Mouse (Mus musculus) liver, embryonic 15.5 days (tissue): ENCODE data around the gene Otp. TPM values are rescaled to one million over a fixed set of nuclear protein-coding genes. Genes with fewer than 3 reads are reported as not detected.

Experiments
- ATAC-seq: fragments of 200-750 bp; cut with Nextera tagmentation; 2 replicates; pipeline ENCODE4 v1.8.0; 2017; ENCODE audit warnings: moderate number of reproducible peaks, mild to moderate bottlenecking, moderate library complexity; ENCODE audit not compliant: insufficient read depth
- H3K27ac ChIP-seq: fragments of 300-500 bp; sonication (generic); replicated peaks from 2 replicates; pipeline ENCODE4 v1.5.1; 2015; ENCODE audit warnings: mild to moderate bottlenecking, inconsistent platforms
- H3K27me3 ChIP-seq: fragments of 300-500 bp; sonication (generic); 2 replicates; pipeline ENCODE4 v1.6.1; 2015; ENCODE audit warnings: mild to moderate bottlenecking, inconsistent platforms
- H3K36me3 ChIP-seq: fragments of 300-500 bp; sonication (generic); replicated peaks from 2 replicates; pipeline ENCODE4 v1.6.1; 2015; ENCODE audit warnings: moderate library complexity, mild to moderate bottlenecking, inconsistent platforms
- H3K4me1 ChIP-seq: fragments of 300-500 bp; sonication (generic); replicated peaks from 2 replicates; pipeline ENCODE4 v1.6.1; 2015; ENCODE audit warnings: inconsistent platforms
- H3K4me2 ChIP-seq: fragments of 300-500 bp; sonication (generic); 2 replicates; pipeline ENCODE4 v1.6.1; 2015; ENCODE audit warnings: moderate library complexity, mild to moderate bottlenecking, inconsistent platforms
- H3K4me3 ChIP-seq: fragments of 300-500 bp; sonication (generic); replicated peaks from 2 replicates; pipeline ENCODE4 v1.5.1; 2015; ENCODE audit warnings: mild to moderate bottlenecking, inconsistent platforms
- H3K9ac ChIP-seq: fragments of 300-500 bp; sonication (generic); 2 replicates; pipeline ENCODE4 v1.6.1; 2015; ENCODE audit warnings: moderate library complexity, mild to moderate bottlenecking, inconsistent platforms
- H3K9me3 ChIP-seq: fragments of 300-500 bp; sonication (generic); replicated peaks from 2 replicates; pipeline ENCODE4 v1.6.1; 2016; ENCODE audit warnings: inconsistent platforms
- WGBS: fragments of 180-500 bp; shearing (Covaris S2); methylation state at CpG from one replicate; pipeline ENCODE4 v1.1.7; 2015; ENCODE audit warnings: mixed read lengths; ENCODE audit not compliant: insufficient replicate concordance; 5-methylcytosine and 5-hydroxymethylcytosine counted together
- polyA plus RNA-seq: library from polyadenylated mRNA; unstranded; fragments of >200 nt; fragmentation: Nextera tagmentation; extraction: Ambion mirVana; gene quantifications from 2 replicates; pipeline ENCODE4 v1.2.1, GENCODE M21; 2015

The Otp gene
- polyA plus RNA-seq, 1 experiment from 2014 or later: not detected

DNA sequence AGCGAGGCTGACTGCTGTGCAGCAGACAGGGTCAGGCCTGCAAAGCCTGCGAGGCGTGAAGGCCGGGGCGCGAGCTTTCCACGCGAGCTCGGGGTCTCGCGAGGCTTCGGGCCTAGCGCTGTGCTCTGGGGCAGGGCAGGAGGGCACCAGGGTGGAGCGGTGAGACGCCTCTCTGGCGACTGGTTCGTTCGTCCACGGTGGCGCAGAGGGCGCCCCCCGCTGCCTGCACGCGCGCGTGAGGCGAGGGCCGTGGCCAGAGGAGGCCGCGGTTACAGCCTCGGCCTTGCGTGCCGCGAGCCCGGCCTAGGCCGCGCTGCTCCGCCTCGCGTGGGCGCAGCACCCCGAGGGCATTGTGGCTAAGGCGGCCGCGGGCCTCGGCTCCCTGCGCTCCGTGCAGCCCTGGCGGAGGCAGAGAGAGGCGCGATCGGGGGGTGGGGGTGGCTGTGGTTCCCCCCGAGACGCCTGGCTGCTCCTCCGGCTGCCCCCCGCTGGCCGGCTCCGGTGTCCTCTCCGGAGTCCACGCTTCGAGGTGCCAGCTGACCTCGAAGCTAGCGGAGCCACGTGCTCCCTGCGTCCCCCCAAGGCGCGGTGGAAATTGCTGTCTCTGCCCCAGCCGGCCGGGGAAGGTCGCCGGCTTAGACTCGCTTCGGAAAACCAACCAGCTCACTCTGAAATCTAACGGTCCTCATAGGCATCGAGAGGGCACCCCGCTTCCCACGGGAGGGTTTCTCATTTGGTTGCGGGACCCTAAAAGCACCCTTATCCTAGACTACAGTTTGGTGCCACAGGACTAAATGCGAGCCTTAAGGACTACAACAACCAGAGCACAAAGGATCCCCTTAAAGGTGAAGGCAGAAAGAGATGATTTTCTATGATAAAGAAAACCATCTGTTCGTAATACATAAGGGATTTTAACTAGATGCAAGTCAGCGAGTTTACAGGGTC, 10.2 kb downstream of the Otp start:
- no peak overlapping the region for H3K4me2 ChIP-seq
- no peak overlapping the region for H3K27ac ChIP-seq
- no peak overlapping the region for H3K4me3 ChIP-seq
- H3K36me3 ChIP-seq: no peaks in the 10 kb centered on the region
- 2% methylated on average over 75 of the region's 81 CpGs for WGBS
- peaks cover 17% of the 10 kb centered on the region for H3K4me1 ChIP-seq
- no peaks in the 10 kb centered on the region for H3K9me3 ChIP-seq
- peaks cover 89% of the 10 kb centered on the region for H3K27me3 ChIP-seq
- no peak for ATAC-seq
- H3K9ac ChIP-seq: no peak overlapping the region

DNA sequence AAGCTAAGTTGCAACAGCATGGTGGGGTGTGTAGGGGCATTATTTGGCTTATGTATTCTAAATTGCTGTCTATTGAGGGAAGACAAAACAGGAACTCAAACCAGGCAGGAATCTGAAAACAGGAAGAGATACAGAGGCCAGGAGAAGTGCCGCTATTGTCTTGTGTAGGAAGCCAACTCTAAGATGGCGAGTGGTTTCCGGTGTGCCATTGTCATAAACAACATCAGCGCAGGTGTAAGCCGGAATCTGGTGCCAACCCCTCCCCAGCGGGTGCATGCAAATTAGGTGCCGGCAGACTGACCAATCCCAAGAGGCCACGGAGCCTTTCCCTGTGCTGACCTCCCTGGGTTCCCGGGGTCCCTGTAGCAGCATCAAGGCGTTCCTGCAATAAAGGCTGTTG, 32.4 kb downstream of the Otp start:
- H3K27ac ChIP-seq: no peak overlapping the region
- H3K9me3 ChIP-seq: no peaks in the 10 kb centered on the region
- H3K36me3 ChIP-seq: no peaks in the 10 kb centered on the region
- no peak overlapping the region for H3K4me2 ChIP-seq
- H3K27me3 ChIP-seq: 0 out of 2 replicates have a peak, but pooled peaks cover under 1% of the 10 kb centered on the region
- no peak overlapping the region for H3K9ac ChIP-seq
- 66% methylated on average over 10 of the region's 10 CpGs for WGBS
- no peak overlapping the region for H3K4me3 ChIP-seq
- no peak for ATAC-seq
- no peaks in the 10 kb centered on the region for H3K4me1 ChIP-seq

DNA sequence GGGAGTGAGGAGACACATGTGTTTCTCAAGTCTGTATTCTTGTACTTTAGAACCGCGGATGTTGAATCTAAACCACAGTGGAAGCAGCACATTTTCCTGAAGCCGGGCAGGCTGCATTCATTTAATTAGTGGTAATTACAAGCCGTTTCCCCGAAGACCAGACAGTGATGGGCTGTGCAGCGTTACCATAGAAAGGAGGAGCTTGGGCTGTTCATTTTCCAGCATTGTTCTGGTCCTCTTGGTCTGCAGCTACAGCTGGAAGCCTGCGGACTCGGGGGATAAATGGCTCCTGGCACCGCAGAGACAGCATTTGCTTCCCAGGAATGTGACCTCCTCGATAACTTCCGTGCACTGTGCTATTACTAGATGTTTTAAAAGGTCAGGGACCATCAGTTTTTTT, 37.6 kb downstream of the Otp start:
- Histone ChIP-seq H3K9ac (no peak overlapping the region), H3K4me1 (no peaks in the 10 kb centered on the region), H3K4me2 (no peak overlapping the region)

GRCm38 (mm10) chr13:94915654-94916053, 40.3 kb downstream of the Otp start:
- H3K36me3 ChIP-seq: no peaks in the 10 kb centered on the region
- no peak overlapping the region for H3K9ac ChIP-seq
- H3K4me1 ChIP-seq: no peaks in the 10 kb centered on the region
- H3K4me3 ChIP-seq: no peak overlapping the region
- WGBS: 55% methylated on average over 5 of the region's 5 CpGs
- H3K4me2 ChIP-seq: no peak overlapping the region
- H3K27ac ChIP-seq: no peak overlapping the region
- peaks cover 7% of the 10 kb centered on the region; the same call in 1 of the 2 replicates for H3K27me3 ChIP-seq
- no peak for ATAC-seq
- H3K9me3 ChIP-seq: no peaks in the 10 kb centered on the region

More for the DNA sequence above, 37.6 kb downstream of the Otp start:
- no peak for ATAC-seq
- Histone ChIP-seq H3K27ac (no peak overlapping the region), H3K27me3 (peaks cover 6% of the 10 kb centered on the region; the same call in 1 of the 2 replicates), H3K4me3 (no peak overlapping the region), H3K36me3 (no peaks in the 10 kb centered on the region), H3K9me3 (no peaks in the 10 kb centered on the region)
- 38% methylated on average over 11 of the region's 11 CpGs for WGBS

- no peak overlapping the region for H3K27ac ChIP-seq
- no peaks in the 10 kb centered on the region for H3K36me3 ChIP-seq
- H3K4me2 ChIP-seq: no peak overlapping the region
- no peak overlapping the region for H3K4me3 ChIP-seq
- ATAC-seq: no peak
- WGBS: 45% methylated on average over 3 of the region's 3 CpGs
- H3K27me3 ChIP-seq: peaks cover 18% of the 10 kb centered on the region
- no peaks in the 10 kb centered on the region for H3K4me1 ChIP-seq
- H3K9me3 ChIP-seq: no peaks in the 10 kb centered on the region
- no peak overlapping the region for H3K9ac ChIP-seq
Measured at GRCm38 (mm10) chr13:94928086-94928485, 52.7 kb downstream of the Otp start.

Other genes with a start within 250 kb of the Otp start
- 70.3 and 86.2 TPM in 2 replicates for gene Tbca, start 86.7 kb upstream of the Otp start, polyA plus RNA-seq
- 5.6 and 6.8 TPM in 2 replicates for gene Wdr41, start 100.7 kb downstream of the Otp start, polyA plus RNA-seq